Mouse (Mus musculus) hindbrain, embryonic 13.5 days (tissue): Measurements from ENCODE around the gene Gnao1. TPM values are rescaled to one million over a fixed set of nuclear protein-coding genes. Genes with fewer than 3 reads are reported as not detected.

ENCODE experiments used
- ATAC-seq: fragments of 200-750 bp; cut with Nextera tagmentation; 2 replicates; pipeline ENCODE4 v1.8.0; 2017; ENCODE audit warnings: moderate TSS enrichment; ENCODE audit not compliant: low FRiP score
- H3K27ac ChIP-seq: fragments of 300-500 bp; sonication (generic); 2 replicates; pipeline ENCODE4 v1.5.1; 2015; ENCODE audit warnings: inconsistent platforms, mild to moderate bottlenecking, moderate library complexity
- H3K27me3 ChIP-seq: fragments of 300-500 bp; sonication (generic); 2 replicates; pipeline ENCODE4 v1.6.1; 2015; ENCODE audit warnings: mild to moderate bottlenecking, inconsistent platforms
- H3K36me3 ChIP-seq: fragments of 300-500 bp; sonication (generic); 2 replicates; pipeline ENCODE4 v1.6.1; 2015; ENCODE audit warnings: mild to moderate bottlenecking, inconsistent platforms
- H3K4me1 ChIP-seq: fragments of 300-500 bp; sonication (generic); replicated peaks from 2 replicates; pipeline ENCODE4 v1.6.1; 2015; ENCODE audit warnings: inconsistent platforms
- H3K4me2 ChIP-seq: fragments of 300-500 bp; sonication (generic); 2 replicates; pipeline ENCODE4 v1.6.1; 2015; ENCODE audit warnings: inconsistent platforms, mild to moderate bottlenecking, moderate library complexity
- H3K4me3 ChIP-seq: fragments of 300-500 bp; sonication (generic); 2 replicates; pipeline ENCODE4 v1.5.1; 2015; ENCODE audit warnings: mild to moderate bottlenecking, inconsistent platforms
- H3K9ac ChIP-seq: fragments of 300-500 bp; sonication (generic); 2 replicates; pipeline ENCODE4 v1.6.1; 2015; ENCODE audit warnings: mild to moderate bottlenecking, inconsistent platforms
- H3K9me3 ChIP-seq: fragments of 300-500 bp; sonication (generic); 2 replicates; pipeline ENCODE4 v1.6.1; 2016; ENCODE audit warnings: inconsistent platforms
- WGBS: fragments of 180-500 bp; shearing (Covaris S2); methylation state at CpG from one replicate; pipeline ENCODE4 v1.1.7; 2015; 5-methylcytosine and 5-hydroxymethylcytosine counted together
- microRNA-seq: library from miRNA; unstranded; fragments of <30 nt; microRNA quantifications from one replicate; pipeline ENCODE4, GENCODE M21; 2016
- polyA plus RNA-seq: library from polyadenylated mRNA; unstranded; fragments of >200 nt; fragmentation: Nextera tagmentation; extraction: Ambion mirVana; gene quantifications from 2 replicates; pipeline ENCODE4 v1.2.1, GENCODE M21; 2015

Gene Gnao1
- polyA plus RNA-seq, 1 experiment from 2014 or later, result 145 TPM

DNA sequence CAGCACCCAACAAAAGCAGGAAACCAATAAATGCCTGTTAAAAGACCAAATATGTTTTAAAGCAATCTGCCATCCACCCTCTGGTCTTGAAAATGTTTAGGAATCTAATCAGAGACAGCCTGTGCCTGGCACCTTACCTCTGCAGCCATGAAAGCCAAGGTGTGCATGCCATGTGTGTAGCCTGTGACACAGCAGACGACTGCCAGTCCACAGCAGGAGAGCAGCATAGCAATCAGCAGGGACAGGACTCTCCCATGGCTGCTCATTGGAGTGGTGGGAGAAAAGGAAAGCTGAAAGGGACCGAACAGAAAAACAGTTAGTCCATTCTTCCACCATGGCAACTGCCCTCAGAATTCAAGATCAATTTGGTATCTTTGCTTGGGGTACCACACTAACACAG, 189.2 kb downstream of the Gnao1 start:
- no peaks in the 10 kb centered on the region for H3K9me3 ChIP-seq
- H3K4me2 ChIP-seq, result no peak overlapping the region
- H3K4me1 ChIP-seq, result no peaks in the 10 kb centered on the region
- peaks cover 61% of the 10 kb centered on the region for H3K36me3 ChIP-seq
- 92% methylated on average over 2 of the region's 2 CpGs for WGBS
- H3K9ac ChIP-seq, result no peak overlapping the region
- no peak for ATAC-seq
- no peaks in the 10 kb centered on the region for H3K27me3 ChIP-seq
- H3K27ac ChIP-seq, result no peak overlapping the region
- no peak overlapping the region for H3K4me3 ChIP-seq

DNA sequence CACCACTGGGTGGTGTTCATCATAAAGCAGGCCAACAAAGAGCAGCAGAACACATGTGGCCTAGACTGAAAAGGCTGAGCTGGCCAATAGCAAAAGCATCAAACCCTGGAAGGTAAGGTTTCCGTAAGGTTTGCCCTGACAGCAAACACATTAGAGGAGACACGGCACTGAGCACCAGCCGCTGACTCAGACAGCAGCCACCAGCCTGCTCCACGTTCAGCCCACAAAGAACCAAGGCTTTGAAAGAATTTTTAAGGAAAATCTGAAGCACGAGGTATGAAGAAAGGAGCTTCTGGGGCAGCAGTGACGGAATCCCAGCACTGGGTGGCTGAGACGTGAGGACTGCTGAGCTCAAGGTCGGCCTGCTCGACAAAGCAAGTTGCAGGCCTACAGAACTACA, 194.4 kb downstream of the Gnao1 start:
- WGBS, result 92% methylated on average over 9 of the region's 9 CpGs

DNA sequence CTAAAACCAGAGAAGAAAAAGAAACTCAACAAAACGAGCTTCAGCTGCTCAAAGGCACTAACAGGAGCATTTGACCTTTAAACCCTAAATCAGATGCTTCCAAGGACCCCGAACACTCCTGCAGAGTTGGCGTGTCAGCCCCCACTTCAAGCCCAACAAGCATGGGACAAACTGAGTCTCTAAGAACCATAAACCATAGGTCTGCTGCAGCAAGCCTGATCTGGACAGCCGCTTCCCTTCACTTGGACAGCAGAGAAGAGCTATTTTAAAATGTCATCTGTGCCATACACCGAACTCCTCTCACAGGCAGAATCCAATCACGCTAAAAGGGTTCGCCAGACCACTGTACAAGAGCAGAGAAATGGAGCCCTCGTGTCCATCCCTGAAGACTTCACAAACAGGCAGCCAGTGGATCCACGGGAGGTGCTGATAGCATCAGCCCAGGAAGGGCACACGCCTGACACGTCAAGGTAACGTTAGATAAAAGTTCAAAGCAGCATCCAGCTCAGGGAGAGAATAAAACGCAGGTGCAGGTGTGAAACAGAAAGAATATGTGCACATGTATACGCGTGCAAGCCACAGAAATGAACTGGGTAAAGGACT, 199.6 kb downstream of the Gnao1 start:
- Histone ChIP-seq H3K27me3 (no peaks in the 10 kb centered on the region), H3K27ac (no peak overlapping the region), H3K9me3 (no peaks in the 10 kb centered on the region), H3K4me2 (no peak overlapping the region), H3K36me3 (no peaks in the 10 kb centered on the region), H3K9ac (no peak overlapping the region; the same call in none of the 2 replicates), H3K4me1 (peaks cover 32% of the 10 kb centered on the region), H3K4me3 (no peak overlapping the region)
- 67% methylated on average over 15 of the region's 15 CpGs for WGBS
- no peak for ATAC-seq

More for the DNA sequence above, 194.4 kb downstream of the Gnao1 start:
- Histone ChIP-seq H3K4me3 (no peak overlapping the region), H3K9ac (no peak overlapping the region), H3K36me3 (peaks cover 34% of the 10 kb centered on the region), H3K4me2 (no peak overlapping the region), H3K27ac (no peak overlapping the region), H3K4me1 (peaks cover 8% of the 10 kb centered on the region), H3K9me3 (no peaks in the 10 kb centered on the region), H3K27me3 (no peaks in the 10 kb centered on the region)
- ATAC-seq, result no peak

GRCm38 (mm10) chr8:94010101-94010705, 200.4 kb downstream of the Gnao1 start:
- H3K4me3 ChIP-seq, result peak overlapping the region; percentile 9; the same call in 1 of the 2 replicates
- H3K9me3 ChIP-seq, result no peaks in the 10 kb centered on the region
- peak overlapping the region; percentile 87 for H3K4me2 ChIP-seq
- no peaks in the 10 kb centered on the region for H3K27me3 ChIP-seq
- no peaks in the 10 kb centered on the region for H3K36me3 ChIP-seq
- WGBS, result 47% methylated on average over 2 of the region's 2 CpGs
- no peak overlapping the region for H3K27ac ChIP-seq
- peak overlapping the region; percentile 39; the same call in 1 of the 2 replicates for H3K9ac ChIP-seq
- ATAC-seq, result no peak
- H3K4me1 ChIP-seq, result peaks cover 32% of the 10 kb centered on the region

GRCm38 (mm10) chr8:94011076-94012012, 201.6 kb downstream of the Gnao1 start:
- 5% methylated on average over 48 of the region's 48 CpGs for WGBS
- peaks cover 32% of the 10 kb centered on the region for H3K4me1 ChIP-seq
- H3K4me3 ChIP-seq, result peak overlapping the region; percentile 96
- H3K9me3 ChIP-seq, result no peaks in the 10 kb centered on the region
- peak overlapping the region; percentile 87 for H3K4me2 ChIP-seq
- no peak for ATAC-seq
- peak overlapping the region; percentile 97 for H3K9ac ChIP-seq
- no peaks in the 10 kb centered on the region for H3K36me3 ChIP-seq
- no peaks in the 10 kb centered on the region for H3K27me3 ChIP-seq
- peak overlapping the region; percentile 91 for H3K27ac ChIP-seq

DNA sequence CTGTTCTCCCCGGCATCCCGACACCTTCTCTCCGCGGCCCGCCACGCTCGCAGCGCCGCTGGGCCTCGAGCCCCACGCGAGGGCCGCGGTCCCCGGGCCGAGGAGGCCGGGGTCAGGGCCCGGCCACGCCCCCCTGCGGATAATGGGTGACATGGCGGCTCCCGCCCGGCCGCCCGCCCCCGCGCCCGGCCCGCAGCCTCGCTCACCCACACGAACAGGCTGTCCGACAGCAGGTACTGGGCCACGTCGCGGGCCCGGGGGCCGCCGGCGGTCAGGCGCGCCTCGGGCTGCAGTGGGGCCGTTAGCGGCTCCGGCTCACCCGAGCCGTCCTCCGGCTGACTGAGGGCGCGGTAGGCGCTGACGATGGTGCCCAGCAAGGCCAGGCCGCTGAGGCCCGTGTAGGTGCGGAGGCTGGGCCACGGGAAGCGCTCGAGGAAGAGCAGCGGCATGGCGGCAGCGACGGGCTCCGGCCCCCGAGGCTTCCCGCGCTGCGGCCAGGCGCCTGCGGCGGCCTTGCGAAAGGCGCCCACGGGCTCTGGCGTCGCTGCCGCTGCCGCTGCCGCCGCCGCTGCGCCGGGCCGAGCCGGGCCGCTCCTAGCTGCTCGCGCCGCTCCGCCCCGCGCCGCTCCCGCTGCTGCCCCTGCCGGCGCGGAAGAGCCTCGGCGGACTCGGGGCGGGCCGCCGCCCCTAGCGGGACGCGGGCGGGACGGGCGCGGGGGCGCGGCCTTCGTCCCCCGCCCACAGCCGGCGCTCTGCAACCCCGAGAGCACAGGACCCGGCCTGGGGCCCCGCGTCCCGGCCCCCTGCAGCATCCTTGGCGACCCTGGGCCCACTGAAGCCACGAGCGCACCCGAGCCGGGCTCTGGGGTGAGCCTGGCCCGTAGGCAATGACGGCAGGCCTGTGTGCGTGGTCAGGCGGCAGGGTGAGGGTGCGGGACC, 202.5 kb downstream of the Gnao1 start, which contains the start of gene Amfr:
TSS of gene Amfr (minus strand) at position 830 of the 939 bp plus-strand sequence.
- WGBS, result under 1% methylated on average over 98 of the region's 130 CpGs
- Histone ChIP-seq H3K27ac (peak within 1 kb of the TSS; percentile 91), H3K4me2 (peak within 1 kb of the TSS; percentile 87), H3K27me3 (no peaks in the 10 kb centered on the region), H3K9ac (peak within 1 kb of the TSS; percentile 97), H3K4me1 (peaks cover 32% of the 10 kb centered on the region), H3K36me3 (no peaks in the 10 kb centered on the region), H3K9me3 (no peaks in the 10 kb centered on the region), H3K4me3 (peak within 1 kb of the TSS; percentile 96)
- peak; percentile 93 for ATAC-seq

DNA sequence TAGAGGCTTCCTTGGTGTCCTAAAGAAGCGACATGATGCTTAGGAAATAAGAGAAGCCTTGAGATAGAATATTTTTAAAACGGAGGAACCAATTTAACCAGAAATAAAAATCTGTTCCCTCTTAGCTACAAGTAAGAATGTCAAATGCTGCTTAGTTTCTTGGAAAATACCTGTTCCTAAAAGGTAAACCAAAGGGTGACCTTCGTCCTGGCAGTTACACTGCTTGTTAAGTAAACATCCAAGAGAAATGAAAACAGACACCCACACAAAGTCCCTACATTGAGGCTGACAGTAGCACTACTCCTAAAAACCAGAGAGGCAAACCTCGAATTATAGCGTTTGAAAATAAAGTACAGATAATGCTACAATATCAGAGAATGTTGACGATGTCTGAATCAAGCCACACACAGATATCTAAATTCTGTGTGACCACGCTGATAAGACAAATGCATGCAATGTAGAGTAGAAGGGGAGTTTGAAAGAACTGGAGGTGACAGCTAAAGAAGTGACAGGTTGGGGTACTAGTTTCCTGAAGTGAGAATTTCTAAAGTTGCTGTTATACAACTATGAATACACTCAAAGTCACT, 203.4 kb downstream of the Gnao1 start:
- Histone ChIP-seq H3K4me2 (peak overlapping the region; percentile 87), H3K9ac (peak overlapping the region; percentile 97), H3K36me3 (no peaks in the 10 kb centered on the region), H3K9me3 (no peaks in the 10 kb centered on the region), H3K4me3 (peak overlapping the region; percentile 96), H3K4me1 (peaks cover 31% of the 10 kb centered on the region), H3K27ac (peak overlapping the region; percentile 91), H3K27me3 (no peaks in the 10 kb centered on the region)
- WGBS, result 43% methylated on average over 7 of the region's 7 CpGs
- no peak for ATAC-seq

Small RNAs within 50 kb of the gene (microRNA-seq; reads per million reads assigned to microRNA genes)
- not detected for gene Gm24159

Other genes with a start within 250 kb of the Gnao1 start
- gene Amfr, start 202.9 kb downstream of the Gnao1 start, polyA plus RNA-seq, result 60.6 and 64.3 TPM in 2 replicates
- 109 and 112 TPM in 2 replicates for gene Nudt21, start 227.1 kb downstream of the Gnao1 start, polyA plus RNA-seq
- gene Ogfod1, start 227.2 kb downstream of the Gnao1 start, polyA plus RNA-seq, result 16.9 TPM in 2 replicates